In the genomic region with DNA sequence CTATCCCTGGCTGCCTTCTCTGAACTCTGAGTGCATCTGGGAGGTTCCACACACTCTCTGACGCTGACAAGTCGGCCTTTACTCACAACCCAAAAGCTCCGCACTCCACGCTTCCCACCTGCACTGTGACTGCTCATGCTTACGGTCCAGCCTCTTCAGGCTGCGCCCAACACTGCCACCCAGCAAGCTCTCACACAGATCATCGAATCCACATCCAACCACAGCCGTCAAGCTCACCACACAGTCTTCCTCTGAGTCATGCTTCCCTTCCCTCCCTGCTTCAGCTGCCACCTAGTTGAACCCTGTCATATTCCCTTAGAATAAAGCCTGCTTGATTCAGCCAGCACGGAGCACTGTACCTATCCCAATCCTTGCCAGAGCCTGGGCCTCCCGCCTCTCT, we compare ENCODE assay signal across 12 mouse cellular contexts.
A peak's percentile ranks its signal among the peaks of the same experiment; 100 is the strongest.
DNase-seq lines count a peak whose midpoint lies in the region; ATAC-seq and TF ChIP-seq lines count a peak whose summit lies in the region.
"Had no signal": no experiment of that assay in that cellular context is flagged by ENCODE, and none has a peak within 500 bp of the region (broad histone marks: within the 10 kb centered on the region; RNA-seq: fewer than 3 reads in every experiment).

No protein-coding gene starts in this region.

- H3K27ac ChIP-seq in heart, embryonic 16.5 days (ENCODE audit: low read length): peak overlapping the region; percentile 15
- no peak overlapping the region for H3K27ac ChIP-seq in heart, adult 2 months
- H3K27ac ChIP-seq in midbrain, embryonic 13.5 days: no peak overlapping the region
- H3K27ac ChIP-seq in midbrain, embryonic 16.5 days (ENCODE audit: low read length): no peak overlapping the region
- H3K27ac ChIP-seq in stomach, embryonic 16.5 days (ENCODE audit: low read length): no peak overlapping the region
- H3K27ac ChIP-seq: embryonic facial prominence, embryonic 12.5 days; liver, embryonic 15.5 days had no signal

- 40% methylated on average over 10 of the region's 10 CpGs for WGBS in heart, embryonic 16.5 days
- 62% methylated on average over 10 of the region's 10 CpGs for WGBS in heart, adult 2 months
- WGBS in midbrain, embryonic 13.5 days: 67% methylated on average over 10 of the region's 10 CpGs
- 68% methylated on average over 10 of the region's 10 CpGs for WGBS in midbrain, embryonic 16.5 days
- 62% methylated on average over 10 of the region's 10 CpGs for WGBS in stomach, embryonic 16.5 days

- H3K4me1 ChIP-seq in heart, embryonic 16.5 days (ENCODE audit: control insufficient read depth, insufficient read depth, low read length): peaks cover 45% of the 10 kb centered on the region
- peaks cover 15% of the 10 kb centered on the region for H3K4me1 ChIP-seq in heart, adult 2 months (ENCODE audit: control insufficient read depth, insufficient read depth, low read length)
- peaks cover 42% of the 10 kb centered on the region for H3K4me1 ChIP-seq in midbrain, embryonic 13.5 days (replicated peaks)
- H3K4me1 ChIP-seq in midbrain, embryonic 16.5 days (ENCODE audit: control insufficient read depth, insufficient read depth, low read length): peaks cover 17% of the 10 kb centered on the region
- no peaks in the 10 kb centered on the region for H3K4me1 ChIP-seq in stomach, embryonic 16.5 days (ENCODE audit: control insufficient read depth, insufficient read depth, low read length)

- peak overlapping the region; percentile 44 for H3K9ac ChIP-seq in heart, embryonic 16.5 days (ENCODE audit: low read length)
- no peak overlapping the region for H3K9ac ChIP-seq in heart, adult 2 months (ENCODE audit: low read depth, low read length)
- no peak overlapping the region; the same call in 1 of the 2 replicates for H3K9ac ChIP-seq in midbrain, embryonic 13.5 days (replicated peaks)
- no peak overlapping the region for H3K9ac ChIP-seq in midbrain, embryonic 16.5 days (ENCODE audit: low read depth, low read length)
- no peak overlapping the region for H3K9ac ChIP-seq in stomach, embryonic 16.5 days (ENCODE audit: low read length)
- H3K9ac ChIP-seq: embryonic facial prominence, embryonic 12.5 days; liver, embryonic 15.5 days had no signal

- TF ChIP-seq EP300 in heart, adult 2 months (IDR thresholded peaks at IDR 0.05; ENCODE audit: insufficient read depth, low read depth, low read length): no peak

- no peaks in the 10 kb centered on the region for H3K36me3 ChIP-seq in heart, embryonic 16.5 days (ENCODE audit: control insufficient read depth, insufficient read depth)
- no peaks in the 10 kb centered on the region for H3K36me3 ChIP-seq in heart, adult 2 months (ENCODE audit: control insufficient read depth, insufficient read depth, low read length)
- H3K36me3 ChIP-seq in midbrain, embryonic 13.5 days: no peaks in the 10 kb centered on the region
- H3K36me3 ChIP-seq in midbrain, embryonic 16.5 days (ENCODE audit: control insufficient read depth, insufficient read depth, low read length): no peaks in the 10 kb centered on the region
- no peaks in the 10 kb centered on the region for H3K36me3 ChIP-seq in stomach, embryonic 16.5 days (ENCODE audit: control insufficient read depth, insufficient read depth, low read length)
- H3K36me3 ChIP-seq: embryonic facial prominence, embryonic 12.5 days; liver, embryonic 15.5 days had no signal

- no peak overlapping the region for H3K4me3 ChIP-seq in heart, embryonic 16.5 days (ENCODE audit: low read length)
- no peak overlapping the region for H3K4me3 ChIP-seq in heart, adult 2 months
- H3K4me3 ChIP-seq in midbrain, embryonic 13.5 days (replicated peaks): no peak overlapping the region
- H3K4me3 ChIP-seq in midbrain, embryonic 16.5 days (ENCODE audit: low read depth, low read length): no peak overlapping the region
- no peak overlapping the region for H3K4me3 ChIP-seq in stomach, embryonic 16.5 days (replicated peaks; ENCODE audit: low read length)
- H3K4me3 ChIP-seq: embryonic facial prominence, embryonic 12.5 days; liver, embryonic 15.5 days had no signal

- H3K79me2 ChIP-seq in heart, adult 2 months (replicated peaks; ENCODE audit: control insufficient read depth, insufficient read depth, low read length): peaks cover 3% of the 10 kb centered on the region

- intact Hi-C loops in heart, adult 2 months (cut with DNase I): no loop called here

- ATAC-seq in heart, embryonic 16.5 days (replicated peaks; ENCODE audit: extremely low read depth, insufficient read depth, low FRiP score): no peak
- 0 out of 2 replicates have a peak, but pooled peaks have one; percentile 15 for ATAC-seq in midbrain, embryonic 13.5 days
- no peak for ATAC-seq in midbrain, embryonic 16.5 days
- ATAC-seq in stomach, embryonic 16.5 days (ENCODE audit: insufficient read depth, low FRiP score): 0 out of 2 replicates have a peak, but pooled peaks have one; percentile 13

- no peak for TF ChIP-seq POLR2A in heart, adult 2 months (IDR thresholded peaks at IDR 0.05; ENCODE audit: insufficient read depth, low read depth, low read length)

- DNase-seq in heart, adult 2 months: no peak
- peak; percentile 79 for DNase-seq in brain, adult 2 months (ENCODE audit: low read depth, low spot score)
- DNase-seq in adrenal gland, postnatal 25 days: no peak
- DNase-seq: cerebellum, postnatal 10 days; kidney, adult 2 months; left cerebral cortex, postnatal 4 days had no signal

- no peak overlapping the region for H3K4me2 ChIP-seq in heart, embryonic 16.5 days (ENCODE audit: low read depth, low read length)
- H3K4me2 ChIP-seq in midbrain, embryonic 13.5 days (replicated peaks): no peak overlapping the region
- H3K4me2 ChIP-seq in midbrain, embryonic 16.5 days (ENCODE audit: low read length): no peak overlapping the region
- no peak overlapping the region for H3K4me2 ChIP-seq in stomach, embryonic 16.5 days (ENCODE audit: low read depth, low read length)
- H3K4me2 ChIP-seq: embryonic facial prominence, embryonic 12.5 days; liver, embryonic 15.5 days had no signal

- H3K27me3 ChIP-seq in heart, embryonic 16.5 days (ENCODE audit: control insufficient read depth, insufficient read depth, low read length): no peaks in the 10 kb centered on the region
- H3K27me3 ChIP-seq in heart, adult 2 months (ENCODE audit: control insufficient read depth, insufficient read depth, low read length): no peaks in the 10 kb centered on the region
- H3K27me3 ChIP-seq in midbrain, embryonic 13.5 days: no peaks in the 10 kb centered on the region
- H3K27me3 ChIP-seq in midbrain, embryonic 16.5 days (ENCODE audit: control insufficient read depth, insufficient read depth, low read depth, low read length): no peaks in the 10 kb centered on the region
- H3K27me3 ChIP-seq in stomach, embryonic 16.5 days (ENCODE audit: control insufficient read depth, insufficient read depth, low read length): no peaks in the 10 kb centered on the region
- H3K27me3 ChIP-seq: liver, embryonic 15.5 days had no signal

- H3K9me3 ChIP-seq in heart, embryonic 16.5 days (replicated peaks; ENCODE audit: control insufficient read depth, low read length): no peaks in the 10 kb centered on the region
- H3K9me3 ChIP-seq in midbrain, embryonic 13.5 days: no peaks in the 10 kb centered on the region
- no peaks in the 10 kb centered on the region for H3K9me3 ChIP-seq in midbrain, embryonic 16.5 days (replicated peaks; ENCODE audit: control insufficient read depth, low read length, poor library complexity, severe bottlenecking)
- no peaks in the 10 kb centered on the region for H3K9me3 ChIP-seq in stomach, embryonic 16.5 days (replicated peaks; ENCODE audit: control insufficient read depth, low read length)
- H3K9me3 ChIP-seq: embryonic facial prominence, embryonic 12.5 days; liver, embryonic 15.5 days had no signal

- no peak for TF ChIP-seq CTCF in heart, adult 2 months (IDR thresholded peaks at IDR 0.05)

Comparison
In these comparisons a context has a peak if more than half of its experiments do, and no peak if none do; other contexts are left out.
1. ATAC-seq: peak in midbrain, embryonic 13.5 days (single experiment) and stomach, embryonic 16.5 days (single experiment); none in heart, embryonic 16.5 days (single experiment) and midbrain, embryonic 16.5 days (single experiment).